Mouse (Mus musculus) MEL (cell line): ENCODE data around the gene Cog4. TPM values are rescaled to one million over a fixed set of nuclear protein-coding genes. Genes with fewer than 3 reads are reported as not detected.

Source experiments
- DNase-seq: peaks from one replicate; pipeline ENCODE4 v3.0.0; 2011; ENCODE audit warnings: low read depth, low spot score
- H3K27ac ChIP-seq: 2 replicates; pipeline ENCODE4 v1.5.1; 2012; ENCODE audit warnings: low read depth, mild to moderate bottlenecking, control low read depth, low read length, moderate library complexity; ENCODE audit not compliant: control insufficient read depth
- H3K27me3 ChIP-seq, 2 experiments: fragments of 150-350 bp in 1 of 2; sonication (generic) in 1 of 2; 2 replicates each; pipeline ENCODE4 v1.6.1; 2012; ENCODE audit warnings: low read length in 2 of 2, mild to moderate bottlenecking in 2 of 2, improper control_type of control experiment in 1 of 2, moderate library complexity in 1 of 2; ENCODE audit not compliant: insufficient read depth in 2 of 2, control insufficient read depth in 1 of 2
- H3K36me3 ChIP-seq, 2 experiments: 2 replicates each; pipeline ENCODE4 v1.6.1; 2012 to 2014; ENCODE audit warnings: low read length in 2 of 2, improper control_type of control experiment in 1 of 2, inconsistent platforms in 1 of 2, mild to moderate bottlenecking in 1 of 2; ENCODE audit not compliant: insufficient read depth in 2 of 2, control insufficient read depth in 1 of 2
- H3K4me1 ChIP-seq, 2 experiments: fragments of 150-350 bp in 1 of 2; sonication (generic) in 1 of 2; 2 replicates each; pipeline ENCODE4 v1.6.1; 2012; ENCODE audit warnings: low read length in 2 of 2, improper control_type of control experiment in 1 of 2, mild to moderate bottlenecking in 1 of 2; ENCODE audit not compliant: insufficient read depth in 2 of 2, control insufficient read depth in 1 of 2
- H3K4me3 ChIP-seq, 2 experiments: fragments of 150-350 bp in 1 of 2; sonication (generic) in 1 of 2; 2 replicates each; pipeline ENCODE4 v1.5.1; 2012; ENCODE audit warnings: low read depth in 2 of 2, low read length in 2 of 2, mild to moderate bottlenecking in 2 of 2, moderate library complexity in 2 of 2, control low read depth in 1 of 2, improper control_type of control experiment in 1 of 2; ENCODE audit not compliant: control insufficient read depth in 1 of 2, insufficient read depth in 1 of 2
- H3K79me2 ChIP-seq: 2 replicates; pipeline ENCODE4 v1.6.1; 2012; ENCODE audit warnings: mild to moderate bottlenecking, low read length, moderate library complexity; ENCODE audit not compliant: control insufficient read depth, poor library complexity, insufficient read depth
- H3K9ac ChIP-seq: 2 replicates; pipeline ENCODE4 v1.6.1; 2012; ENCODE audit warnings: low read depth, mild to moderate bottlenecking, control low read depth, low read length, moderate library complexity; ENCODE audit not compliant: control insufficient read depth, poor library complexity, severe bottlenecking
- H3K9me3 ChIP-seq: fragments of 150-350 bp; sonication (generic); replicated peaks from 2 replicates; pipeline ENCODE4 v1.6.1; 2012; ENCODE audit warnings: mild to moderate bottlenecking, low read length, improper control_type of control experiment, moderate library complexity; ENCODE audit not compliant: insufficient read depth
- BHLHE40 ChIP-seq: IDR thresholded peaks from 2 replicates; pipeline ENCODE4 v1.6.1; 2012; ENCODE audit warnings: low read depth, mild to moderate bottlenecking, inconsistent platforms, low read length, improper control_type of control experiment, borderline replicate concordance
- CHD1 ChIP-seq: IDR thresholded peaks from 2 replicates; pipeline ENCODE4 v1.6.1; 2012; ENCODE audit warnings: low read depth, mild to moderate bottlenecking, inconsistent platforms, low read length, improper control_type of control experiment
- CHD2 ChIP-seq: IDR thresholded peaks from 2 replicates; pipeline ENCODE4 v1.6.1; 2011; ENCODE audit warnings: low read length, improper control_type of control experiment
- CTCF ChIP-seq, 3 experiments: IDR thresholded peaks in 2 of 3; conservative IDR thresholded peaks in 1 of 3; 2 replicates each; pipeline ENCODE4 v1.5.1; 2011 to 2012; ENCODE audit warnings: low read length in 3 of 3, low read depth in 2 of 3, mild to moderate bottlenecking in 2 of 3, improper control_type of control experiment in 1 of 3, inconsistent platforms in 1 of 3, mixed read lengths in 1 of 3, moderate library complexity in 1 of 3; ENCODE audit not compliant: control insufficient read depth in 1 of 3, insufficient read depth in 1 of 3, poor library complexity in 1 of 3, severe bottlenecking in 1 of 3
- E2F4 ChIP-seq: IDR thresholded peaks from 2 replicates; pipeline ENCODE4 v1.6.1; 2011; ENCODE audit warnings: low read depth, low read length, improper control_type of control experiment, borderline replicate concordance
- ELF1 ChIP-seq: IDR thresholded peaks from 2 replicates; pipeline ENCODE4 v1.6.1; 2014; ENCODE audit warnings: low read depth, mild to moderate bottlenecking, inconsistent platforms, low read length, improper control_type of control experiment, moderate library complexity
- EP300 ChIP-seq, 2 experiments: IDR thresholded peaks; 2 replicates each; pipeline ENCODE4 v1.6.1; 2011; ENCODE audit warnings: improper control_type of control experiment in 2 of 2, low read length in 2 of 2, low read depth in 1 of 2, mild to moderate bottlenecking in 1 of 2
- ETS1 ChIP-seq: IDR thresholded peaks from 2 replicates; pipeline ENCODE4 v1.6.1; 2012; ENCODE audit warnings: low read depth, mild to moderate bottlenecking, inconsistent platforms, low read length, improper control_type of control experiment, moderate library complexity
- GATA1 ChIP-seq: IDR thresholded peaks from 2 replicates; pipeline ENCODE4 v1.6.1; 2011; ENCODE audit warnings: low read depth, low read length, improper control_type of control experiment
- HCFC1 ChIP-seq: IDR thresholded peaks from 2 replicates; pipeline ENCODE4 v1.6.1; 2012; ENCODE audit warnings: low read depth, mild to moderate bottlenecking, inconsistent platforms, low read length, improper control_type of control experiment, moderate library complexity
- JUND ChIP-seq: IDR thresholded peaks from 2 replicates; pipeline ENCODE4 v1.6.1; 2011; ENCODE audit warnings: low read depth, mild to moderate bottlenecking, improper control_type of control experiment, low read length
- KAT2A ChIP-seq: conservative IDR thresholded peaks from 2 replicates; pipeline ENCODE4 v1.6.1; 2012; ENCODE audit warnings: low read depth, low read length, improper control_type of control experiment, inconsistent platforms
- MAFK ChIP-seq: IDR thresholded peaks from 2 replicates; pipeline ENCODE4 v1.6.1; 2011; ENCODE audit warnings: low read depth, mild to moderate bottlenecking, low read length, improper control_type of control experiment, borderline replicate concordance
- MAZ ChIP-seq: IDR thresholded peaks from 2 replicates; pipeline ENCODE4 v1.6.1; 2012; ENCODE audit warnings: low read depth, mild to moderate bottlenecking, inconsistent platforms, low read length, improper control_type of control experiment
- MEF2A ChIP-seq: IDR thresholded peaks from 2 replicates; pipeline ENCODE4 v1.6.1; 2014; ENCODE audit warnings: low read depth, mild to moderate bottlenecking, inconsistent platforms, low read length, improper control_type of control experiment; ENCODE audit not compliant: poor library complexity, insufficient replicate concordance, severe bottlenecking; ENCODE audit errors: extremely low read depth
- MXI1 ChIP-seq: IDR thresholded peaks from 2 replicates; pipeline ENCODE4 v1.6.1; 2011; ENCODE audit warnings: mild to moderate bottlenecking, low read depth, low read length, improper control_type of control experiment
- MYB ChIP-seq: IDR thresholded peaks from 2 replicates; pipeline ENCODE4 v1.6.1; 2011; ENCODE audit warnings: mild to moderate bottlenecking, low read depth, low read length, improper control_type of control experiment
- MYC ChIP-seq: IDR thresholded peaks from 2 replicates; pipeline ENCODE4 v1.6.1; 2011; ENCODE audit warnings: low read depth, mild to moderate bottlenecking, low read length, improper control_type of control experiment, moderate library complexity
- NELFE ChIP-seq: IDR thresholded peaks from 2 replicates; pipeline ENCODE4 v1.6.1; 2011; ENCODE audit warnings: low read depth, low read length, improper control_type of control experiment
- NRF1 ChIP-seq: IDR thresholded peaks from 2 replicates; pipeline ENCODE4 v1.6.1; 2014; ENCODE audit warnings: low read depth, mild to moderate bottlenecking, inconsistent platforms, low read length, improper control_type of control experiment, moderate library complexity; ENCODE audit not compliant: poor library complexity, insufficient read depth, severe bottlenecking
- POLR2AphosphoS2 ChIP-seq: IDR thresholded peaks from 2 replicates; pipeline ENCODE4 v1.6.1; 2011; ENCODE audit warnings: low read length, improper control_type of control experiment
- RAD21 ChIP-seq: IDR thresholded peaks from 2 replicates; pipeline ENCODE4 v1.6.1; 2011; ENCODE audit warnings: mild to moderate bottlenecking, low read depth, low read length, improper control_type of control experiment
- RCOR1 ChIP-seq: IDR thresholded peaks from 2 replicates; pipeline ENCODE4 v1.6.1; 2012; ENCODE audit warnings: low read depth, mild to moderate bottlenecking, inconsistent platforms, low read length, improper control_type of control experiment
- SMC3 ChIP-seq: IDR thresholded peaks from 2 replicates; pipeline ENCODE4 v1.6.1; 2011; ENCODE audit warnings: low read depth, low read length, improper control_type of control experiment
- TAL1 ChIP-seq: IDR thresholded peaks from 2 replicates; pipeline ENCODE4 v1.6.1; 2012; ENCODE audit warnings: mild to moderate bottlenecking, inconsistent platforms, low read length, moderate library complexity, mixed read lengths
- TBP ChIP-seq: IDR thresholded peaks from 2 replicates; pipeline ENCODE4 v1.8.0; 2011; ENCODE audit warnings: low read depth, low read length, improper control_type of control experiment
- TCF12 ChIP-seq: IDR thresholded peaks from 2 replicates; pipeline ENCODE4 v1.6.1; 2014; ENCODE audit warnings: low read depth, mild to moderate bottlenecking, inconsistent platforms, low read length, improper control_type of control experiment, moderate library complexity
- UBTF ChIP-seq: IDR thresholded peaks from 2 replicates; pipeline ENCODE4 v1.6.1; 2012; ENCODE audit warnings: low read depth, mild to moderate bottlenecking, inconsistent platforms, low read length, improper control_type of control experiment, moderate library complexity, borderline replicate concordance; ENCODE audit not compliant: insufficient read depth
- USF1 ChIP-seq: IDR thresholded peaks from 2 replicates; pipeline ENCODE4 v1.6.1; 2014; ENCODE audit warnings: low read depth, mild to moderate bottlenecking, inconsistent platforms, low read length, improper control_type of control experiment, moderate library complexity
- USF2 ChIP-seq, 2 experiments: IDR thresholded peaks; 2 replicates each; pipeline ENCODE4 v1.6.1; 2011 to 2012; ENCODE audit warnings: improper control_type of control experiment in 2 of 2, low read length in 2 of 2, borderline replicate concordance in 1 of 2, inconsistent platforms in 1 of 2, low read depth in 1 of 2, mild to moderate bottlenecking in 1 of 2; ENCODE audit not compliant: insufficient read depth in 1 of 2
- ZKSCAN1 ChIP-seq: IDR thresholded peaks from 2 replicates; pipeline ENCODE4 v1.6.1; 2012; ENCODE audit warnings: low read depth, mild to moderate bottlenecking, inconsistent platforms, low read length, improper control_type of control experiment, moderate library complexity
- ZMIZ1 ChIP-seq: IDR thresholded peaks from 2 replicates; pipeline ENCODE4 v1.6.1; 2012; ENCODE audit warnings: low read depth, mild to moderate bottlenecking, inconsistent platforms, low read length, improper control_type of control experiment, moderate library complexity
- ZNF384 ChIP-seq: IDR thresholded peaks from 2 replicates; pipeline ENCODE4 v1.6.1; 2012; ENCODE audit warnings: low read depth, mild to moderate bottlenecking, inconsistent platforms, low read length, improper control_type of control experiment
- polyA plus RNA-seq, 2 experiments: library from polyadenylated mRNA; stranded (reverse) in 1 of 2; unstranded in 1 of 2; fragments of >175 nt in 1 of 2; fragments of >200 nt in 1 of 2; gene quantifications; 2 replicates each; pipeline versions ENCODE4 v1.2.1 to v1.2.4; 2012; ENCODE audit warnings: low replicate concordance in 2 of 2, low read depth in 1 of 2; ENCODE audit not compliant: insufficient read length in 2 of 2, insufficient read depth in 1 of 2, missing spikeins in 1 of 2
- total RNA-seq: library from RNA; depleted of rRNA; stranded (reverse); fragments of 300-350 nt; gene quantifications from 2 replicates; pipeline ENCODE4 v1.2.3, GENCODE M21; 2012

Gene Cog4
- total and polyA plus RNA-seq, 3 experiments = 32.1 to 35.3 TPM; not detected in 1

DNA sequence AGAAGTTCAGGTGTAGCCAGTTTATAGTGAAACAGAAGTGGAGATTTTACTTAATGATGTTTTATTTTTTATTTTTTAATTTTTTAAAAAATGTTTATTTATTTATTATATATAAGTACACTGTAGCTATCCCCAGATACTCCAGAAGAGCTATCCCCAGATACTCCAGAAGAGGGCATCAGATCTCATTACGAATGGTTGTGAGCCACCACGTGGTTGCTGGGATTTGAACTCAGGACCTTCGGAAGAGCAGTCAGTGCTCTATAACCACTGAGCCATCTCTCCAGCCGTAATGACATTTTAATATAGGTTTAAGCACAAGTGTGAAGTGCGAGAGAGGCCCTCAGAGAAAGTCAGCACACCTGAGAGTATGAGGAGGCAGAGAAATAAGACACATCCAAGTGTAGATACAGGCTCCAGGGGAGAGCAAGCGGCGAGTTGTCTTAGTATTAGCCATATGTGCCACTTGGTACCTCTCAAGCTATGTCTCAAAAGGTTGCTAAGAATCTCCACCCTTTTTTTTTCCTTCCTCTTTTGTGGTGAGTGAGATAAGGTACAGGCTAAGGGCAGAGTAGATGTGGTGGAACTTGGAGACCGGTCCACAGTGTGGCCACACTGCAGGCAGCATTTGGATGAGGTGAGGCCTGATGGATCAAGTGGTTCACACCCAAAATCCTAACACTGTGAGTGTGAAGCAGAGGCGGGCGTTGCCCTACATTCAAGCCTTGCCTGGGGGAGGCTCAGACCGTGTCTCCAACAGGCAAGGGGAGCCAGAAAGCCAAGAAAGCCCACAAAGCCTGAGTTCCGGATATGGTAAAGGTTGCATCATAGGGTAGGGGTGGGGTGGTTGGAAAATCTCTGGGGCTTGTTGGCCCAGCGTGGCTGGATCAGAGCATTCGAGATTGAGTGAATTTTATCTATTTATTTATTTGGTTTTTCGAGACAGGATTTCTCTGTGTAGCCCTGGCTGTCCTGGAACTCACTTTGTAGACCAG lies 65.5 kb downstream of the Cog4 start:
- Histone ChIP-seq H3K27me3 (no peaks in the 10 kb centered on the region), H3K36me3 (peaks cover 0 to 4% of the 10 kb centered on the region in 2 experiments; a peak in 2 of 4 replicates), H3K27ac (peak overlapping the region; percentile 92), H3K4me3 (peak overlapping the region; percentile 19 to 30; a peak in 2 of 4 replicates), H3K4me1 (peaks cover 4 to 17% of the 10 kb centered on the region in 2 experiments; a peak in 3 of 4 replicates), H3K9ac (peak overlapping the region; percentile 62), H3K79me2 (no peaks in the 10 kb centered on the region), H3K9me3 (no peaks in the 10 kb centered on the region)
- peak; percentile 92 for DNase-seq
- TF ChIP-seq MEF2A (no peak), NRF1 (no peak), EP300 (IDR thresholded peaks at IDR 0.05; ENCODE audit: low read depth in 1 of 2, low read length in 2 of 2) (peak; percentile 70 to 81), UBTF (no peak), JUND (no peak), CHD2 (no peak), SMC3 (peak; percentile 25; the same call in 1 of the 2 replicates), TBP (peak; percentile 89), CTCF (IDR thresholded peaks at IDR 0.05 in 2 of 3, conservative IDR thresholded peaks at IDR 0.05 in 1 of 3; ENCODE audit: control insufficient read depth in 1 of 3, insufficient read depth in 1 of 3, low read depth in 2 of 3, low read length in 3 of 3, poor library complexity in 1 of 3, severe bottlenecking in 1 of 3) (peak; percentile 9 to 30 (median 10); a peak in 4 of 6 replicates), ZKSCAN1 (peak; percentile 75), TCF12 (peak; percentile 53; the same call in 1 of the 2 replicates), MXI1 (0 out of 2 replicates have a peak, but pooled peaks have one; percentile 27), ETS1 (no peak; the same call in 1 of the 2 replicates), CHD1 (peak; percentile 86; the same call in 1 of the 2 replicates), MAZ (no peak), TAL1 (no peak), RCOR1 (peak; percentile 56; the same call in 1 of the 2 replicates), BHLHE40 (no peak), ELF1 (no peak), USF1 (peak; percentile 69), ZNF384 (peak; percentile 87), RAD21 (no peak; the same call in 1 of the 2 replicates), USF2 (IDR thresholded peaks at IDR 0.05; ENCODE audit: borderline replicate concordance in 1 of 2, insufficient read depth in 1 of 2, low read depth in 1 of 2, low read length in 2 of 2) (no peak), HCFC1 (peak; percentile 26; the same call in 1 of the 2 replicates), GATA1 (peak; percentile 84), MYC (peak; percentile 86), KAT2A (no peak), MYB (no peak), E2F4 (no peak), MAFK (no peak), NELFE (no peak), ZMIZ1 (0 out of 2 replicates have a peak, but pooled peaks have one; percentile 30), POLR2AphosphoS2 (no peak)
